Mouse (Mus musculus): ENCODE results near the gene Ces1h. TPM values are rescaled to one million over a fixed set of nuclear protein-coding genes. Genes with fewer than 3 reads are reported as not detected.

Ces1h gene
- total RNA-seq, 2 experiments from 2014 or later, result not detected

DNA sequence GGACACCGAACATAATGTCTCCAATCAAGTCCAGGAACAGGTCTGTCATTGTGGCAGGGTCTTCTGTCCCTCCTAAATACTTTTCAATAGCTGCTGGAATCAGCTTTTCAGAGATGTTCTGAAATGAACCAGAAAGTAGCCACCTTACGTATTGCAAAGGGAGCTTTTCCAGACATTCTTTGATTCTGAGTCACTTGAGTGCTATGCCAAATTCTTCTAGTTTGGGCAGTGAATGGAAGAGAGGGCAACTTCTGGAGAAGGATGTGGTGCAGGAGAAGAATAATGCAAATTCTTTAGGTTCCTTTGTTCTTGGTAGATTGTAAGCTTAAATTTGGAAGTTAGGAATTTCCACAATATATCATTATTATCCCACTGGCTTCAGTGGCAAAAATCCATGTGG lies 62.5 kb downstream of the Ces1h start:
- no peak for DNase-seq
- Histone ChIP-seq H3K27ac (no peak overlapping the region), H3K4me3 (no peak overlapping the region)
- TF ChIP-seq CTCF (IDR thresholded peaks at IDR 0.05), result no peak
- intact Hi-C loops (cut with DNase I), result no loop called here

GRCm38 (mm10) chr8:93315557-93315956 lies 64.0 kb downstream of the Ces1h start:
- no peak for TF ChIP-seq CTCF (IDR thresholded peaks at IDR 0.05)
- intact Hi-C loops (cut with DNase I), result no loop called here
- Histone ChIP-seq H3K4me3 (no peak overlapping the region), H3K27ac (no peak overlapping the region)
- DNase-seq, result no peak

Other genes with a start within 250 kb of the Ces1h start
- not detected for gene Ces1c, start 248.4 kb downstream of the Ces1h start, total RNA-seq (2021)
- 100 to 1,000 TPM in 1 of 2 experiments, 10 to 100 TPM in 1; 50.8 to 119 TPM for gene Ces1d, start 181.9 kb downstream of the Ces1h start, total RNA-seq (2021)
- gene Ces1e, start 150.1 kb downstream of the Ces1h start, total RNA-seq (2021), result 1 to 10 TPM in 1 of 2 experiments, under 1 TPM in 1; 0.43 to 1.1 TPM
- gene Ces1f, start 100.0 kb downstream of the Ces1h start, total RNA-seq (2021), result under 1 TPM in 1 of 2 experiments, not detected in 1; 0.28 TPM
- gene Ces1g, start 42.4 kb downstream of the Ces1h start, total RNA-seq (2021), result not detected
- under 1 TPM; 0.42 to 0.71 TPM for gene Ces5a, start 156.1 kb upstream of the Ces1h start, total RNA-seq (2021)

Measured in gastrocnemius, adult 2 months (tissue).